Mouse (Mus musculus): ENCODE measurements at regions not wholly inside any gene's neighbourhood (a gene's known extent, or its start where the extent isn't known, plus 50 kb on each side); places are given as distances from the start of the nearest gene placed in this dataset.

- TF ChIP-seq CTCF (IDR thresholded peaks at IDR 0.05; ENCODE audit: insufficient read depth, low read length) (no peak), POLR2A (IDR thresholded peaks at IDR 0.05; ENCODE audit: borderline replicate concordance, extremely low read depth, low read depth, low read length) (no peak)
These were observed 69.1 kb upstream of the Gnaq start for GRCm38 (mm10) chr19:16063533-16063915.
